Mouse (Mus musculus): ENCODE measurements at regions not wholly inside any gene's neighbourhood (a gene's known extent, or its start where the extent isn't known, plus 50 kb on each side); places are given as distances from the start of the nearest gene placed in this dataset.

- no peak for ATAC-seq (ENCODE audit: insufficient read depth, low read depth)
- no peak for DNase-seq (ENCODE audit: low spot score)
- no peak for TF ChIP-seq CTCF (IDR thresholded peaks at IDR 0.05; ENCODE audit: low read depth)
- TF ChIP-seq EP300 (IDR thresholded peaks at IDR 0.05; ENCODE audit: low read depth) = no peak
- no peaks in the 10 kb centered on the region for H3K36me3 ChIP-seq (replicated peaks; ENCODE audit: control insufficient read depth, insufficient read depth, low read length)
- 47% methylated on average over 1 of the region's 1 CpGs for WGBS
- H3K9me3 ChIP-seq (replicated peaks; ENCODE audit: control insufficient read depth, low read length) = no peaks in the 10 kb centered on the region
- no peaks in the 10 kb centered on the region for H3K4me1 ChIP-seq (ENCODE audit: control insufficient read depth, insufficient read depth)
- H3K27me3 ChIP-seq (ENCODE audit: control insufficient read depth, insufficient read depth, low read length) = no peaks in the 10 kb centered on the region
- H3K9ac ChIP-seq (replicated peaks; ENCODE audit: low read depth, low read length) = no peak overlapping the region
- no peak overlapping the region for H3K4me3 ChIP-seq (ENCODE audit: low read depth, low read length)
- H3K4me2 ChIP-seq (ENCODE audit: low read depth, low read length) = no peak overlapping the region
- no peak overlapping the region for H3K27ac ChIP-seq (ENCODE audit: low read depth)
These were observed 235.5 kb downstream of the Dmac1 start for GRCm38 (mm10) chr4:75042640-75043039.

GRCm38 (mm10) chr4:75041930-75042579 is 236.1 kb downstream of the Dmac1 start:
- Histone ChIP-seq H3K4me3 (ENCODE audit: low read depth, low read length) (no peak overlapping the region), H3K27me3 (ENCODE audit: control insufficient read depth, insufficient read depth, low read length) (no peaks in the 10 kb centered on the region), H3K9ac (replicated peaks; ENCODE audit: low read depth, low read length) (no peak overlapping the region), H3K36me3 (replicated peaks; ENCODE audit: control insufficient read depth, insufficient read depth, low read length) (no peaks in the 10 kb centered on the region), H3K4me2 (ENCODE audit: low read depth, low read length) (no peak overlapping the region), H3K9me3 (replicated peaks; ENCODE audit: control insufficient read depth, low read length) (no peaks in the 10 kb centered on the region), H3K4me1 (ENCODE audit: control insufficient read depth, insufficient read depth) (no peaks in the 10 kb centered on the region), H3K27ac (ENCODE audit: low read depth) (no peak overlapping the region)
- no peak for TF ChIP-seq EP300 (IDR thresholded peaks at IDR 0.05; ENCODE audit: low read depth)
- TF ChIP-seq CTCF (IDR thresholded peaks at IDR 0.05; ENCODE audit: low read depth) = no peak
- no peak for DNase-seq (ENCODE audit: low spot score)
- ATAC-seq (ENCODE audit: insufficient read depth, low read depth) = no peak
- 31% methylated on average over 1 of the region's 1 CpGs for WGBS

Measured in heart, postnatal 0 days (tissue).